Mouse (Mus musculus) cortical plate, adult 2 months (tissue): Measurements from ENCODE around the gene Trim12c.

Experiments
- CTCF ChIP-seq: fragments of 200-500 bp; IDR thresholded peaks from 2 replicates; pipeline ENCODE4 v1.5.1; 2011; ENCODE audit warnings: mild to moderate bottlenecking, control low read depth, low read length; ENCODE audit not compliant: insufficient read depth; ENCODE audit errors: extremely low read depth
- POLR2A ChIP-seq: fragments of 200-500 bp; IDR thresholded peaks from 2 replicates; pipeline ENCODE4 v1.6.1; 2011; ENCODE audit warnings: mild to moderate bottlenecking, low read length, control low read depth; ENCODE audit not compliant: insufficient read depth; ENCODE audit errors: extremely low read depth

DNA sequence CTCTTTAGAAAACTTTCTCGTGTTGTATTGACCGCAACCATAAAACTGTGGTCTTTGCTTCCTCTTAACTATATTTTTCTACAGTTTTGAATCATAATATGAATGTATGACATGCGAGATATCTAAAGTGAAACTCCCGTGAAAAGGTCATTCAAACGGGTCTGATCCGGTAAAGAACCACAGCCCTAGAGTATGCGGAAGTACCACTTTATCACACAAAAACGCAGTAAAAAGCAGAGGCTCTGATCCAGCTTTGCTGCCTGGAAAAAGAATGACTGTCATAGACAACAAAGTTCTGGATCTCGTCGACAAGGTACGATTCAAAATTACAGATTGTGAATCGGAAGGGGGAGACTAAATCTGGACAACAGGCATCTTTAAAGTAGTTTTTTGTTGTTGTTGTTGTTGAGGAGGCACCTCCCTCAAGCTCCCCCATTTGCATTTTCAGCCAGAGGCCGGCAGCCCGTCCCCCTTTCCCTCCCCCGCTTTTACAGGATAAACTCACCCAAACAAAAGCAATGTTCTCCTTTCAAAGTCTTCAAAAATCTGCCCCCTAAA is 38.3 kb downstream of the Trim12c start:
- TF ChIP-seq CTCF (no peak), POLR2A (no peak)
